Mouse (Mus musculus) megakaryocyte progenitor cell, adult 5-6 weeks (primary cell): ENCODE measurements around the gene Emc10. TPM values are rescaled to one million over a fixed set of nuclear protein-coding genes. Genes with fewer than 3 reads are reported as not detected.

Experiments used
- total RNA-seq, 2 experiments: library from RNA; stranded (forward) in 1 of 2; stranded (reverse) in 1 of 2; fragments of 157-497, 149-512 nt in 1 of 2; fragments of 200-1000 nt in 1 of 2; gene quantifications; 2 replicates each; pipeline versions ENCODE4 v1.2.3 to v1.2.4; 2015 to 2017

Emc10 gene
- total RNA-seq, 2 experiments from 2014 or later: 38.3 to 60.6 TPM

Other genes with a start within 250 kb of the Emc10 start
- gene 1700028J19Rik, start 249.8 kb downstream of the Emc10 start, total RNA-seq (2015): 0.34 and 1.8 TPM in 2 replicates
- gene 1700028J19Rik, start 249.8 kb downstream of the Emc10 start, total RNA-seq (2017): 0.30 and 0.37 TPM in 2 replicates
- gene 2410002F23Rik, start 249.8 kb downstream of the Emc10 start, total RNA-seq (2015): 54.0 and 60.6 TPM in 2 replicates
- 71.7 and 74.6 TPM in 2 replicates for gene 2410002F23Rik, start 249.8 kb downstream of the Emc10 start, total RNA-seq (2017)
- gene Acp4, start 239.2 kb downstream of the Emc10 start, total RNA-seq (2015): not detected in 2 replicates
- gene Acp4, start 239.2 kb downstream of the Emc10 start, total RNA-seq (2017): 0.04 TPM in 1 of 2 replicates, not detected in the other
- gene Gm15517, start 235.1 kb downstream of the Emc10 start, total RNA-seq (2015): not detected in 2 replicates
- gene Gm15517, start 235.1 kb downstream of the Emc10 start, total RNA-seq (2017): not detected in 2 replicates
- 4.1 TPM in 2 replicates for gene Clec11a, start 189.6 kb downstream of the Emc10 start, total RNA-seq (2015)
- gene Clec11a, start 189.6 kb downstream of the Emc10 start, total RNA-seq (2017): 4.2 and 4.4 TPM in 2 replicates
- gene Shank1, start 186.3 kb downstream of the Emc10 start, total RNA-seq (2015): 0.05 and 0.49 TPM in 2 replicates
- gene Shank1, start 186.3 kb downstream of the Emc10 start, total RNA-seq (2017): not detected in 2 replicates
- gene Syt3, start 112.4 kb downstream of the Emc10 start, total RNA-seq (2015): 0.22 and 0.24 TPM in 2 replicates
- 0.12 and 0.14 TPM in 2 replicates for gene Syt3, start 112.4 kb downstream of the Emc10 start, total RNA-seq (2017)
- gene 1700008O03Rik, start 110.7 kb downstream of the Emc10 start, total RNA-seq (2015): 0.44 and 1.5 TPM in 2 replicates
- gene 1700008O03Rik, start 110.7 kb downstream of the Emc10 start, total RNA-seq (2017): 1.8 and 2.2 TPM in 2 replicates
- gene Lrrc4b, start 67.5 kb downstream of the Emc10 start, total RNA-seq (2015): not detected in 2 replicates
- not detected in 2 replicates for gene Lrrc4b, start 67.5 kb downstream of the Emc10 start, total RNA-seq (2017)
- gene Aspdh, start 31.1 kb downstream of the Emc10 start, total RNA-seq (2015): not detected in 2 replicates
- gene Aspdh, start 31.1 kb downstream of the Emc10 start, total RNA-seq (2017): not detected in 2 replicates
- 27.5 and 35.2 TPM in 2 replicates for gene Josd2, start 28.5 kb downstream of the Emc10 start, total RNA-seq (2015)
- gene Josd2, start 28.5 kb downstream of the Emc10 start, total RNA-seq (2017): 17.4 and 22.6 TPM in 2 replicates
- 1.2 and 2.5 TPM in 2 replicates for gene Fam71e1, start 52 bp upstream of the Emc10 start, total RNA-seq (2015)
- 0.30 and 1.7 TPM in 2 replicates for gene Fam71e1, start 52 bp upstream of the Emc10 start, total RNA-seq (2017)
- not detected in 2 replicates for gene Mybpc2, start 28.1 kb upstream of the Emc10 start, total RNA-seq (2015)
- gene Mybpc2, start 28.1 kb upstream of the Emc10 start, total RNA-seq (2017): not detected in 2 replicates
- 0.20 TPM in 1 of 2 replicates, not detected in the other for gene Spib, start 35.5 kb upstream of the Emc10 start, total RNA-seq (2015)
- 0.04 TPM in 1 of 2 replicates, not detected in the other for gene Spib, start 35.5 kb upstream of the Emc10 start, total RNA-seq (2017)
- gene Pold1, start 52.3 kb upstream of the Emc10 start, total RNA-seq (2015): 51.4 and 70.3 TPM in 2 replicates
- gene Pold1, start 52.3 kb upstream of the Emc10 start, total RNA-seq (2017): 64.4 and 77.2 TPM in 2 replicates
- gene Nr1h2, start 57.4 kb upstream of the Emc10 start, total RNA-seq (2015): 39.4 and 43.7 TPM in 2 replicates
- gene Nr1h2, start 57.4 kb upstream of the Emc10 start, total RNA-seq (2017): 42.6 and 45.7 TPM in 2 replicates
- gene Napsa, start 75.9 kb upstream of the Emc10 start, total RNA-seq (2015): 219 and 232 TPM in 2 replicates
- gene Napsa, start 75.9 kb upstream of the Emc10 start, total RNA-seq (2017): 91.2 and 121 TPM in 2 replicates
- 0.25 and 0.66 TPM in 2 replicates for gene Kcnc3, start 94.1 kb upstream of the Emc10 start, total RNA-seq (2015)
- gene Kcnc3, start 94.1 kb upstream of the Emc10 start, total RNA-seq (2017): 0.04 TPM in 1 of 2 replicates, not detected in the other
- gene Myh14, start 174.3 kb upstream of the Emc10 start, total RNA-seq (2015): not detected in 2 replicates
- gene Myh14, start 174.3 kb upstream of the Emc10 start, total RNA-seq (2017): not detected in 2 replicates
- not detected in 2 replicates for gene Izumo2, start 212.2 kb upstream of the Emc10 start, total RNA-seq (2015)
- not detected in 2 replicates for gene Izumo2, start 212.2 kb upstream of the Emc10 start, total RNA-seq (2017)